Mouse (Mus musculus): ENCODE measurements around the gene Etnk2.

The Etnk2 gene

GRCm38 (mm10) chr1:133363276-133364021, at the start of gene Etnk2:
Gene Etnk2 (plus strand): TSS chr1:133363572.
- peaks cover 40% of the 10 kb centered on the region for H3K9me3 ChIP-seq (ENCODE audit: low read length)
- H3K27me3 ChIP-seq (ENCODE audit: insufficient read depth, low read length), result peaks cover 56% of the 10 kb centered on the region
- peaks cover 55% of the 10 kb centered on the region for H3K4me1 ChIP-seq (replicated peaks; ENCODE audit: low read depth, low read length)
- 0 out of 2 replicates have a peak, but pooled peaks cover 2% of the 10 kb centered on the region for H3K36me3 ChIP-seq (ENCODE audit: insufficient read depth, low read length)
- TF ChIP-seq NANOG (IDR thresholded peaks at IDR 0.05; ENCODE audit: borderline replicate concordance, low read length) (no peak), POU5F1 (IDR thresholded peaks at IDR 0.05; ENCODE audit: borderline replicate concordance, low read length) (no peak), CTCF (conservative IDR thresholded peaks at IDR 0.05; ENCODE audit: low read length) (no peak)
- H3K4me3 ChIP-seq (replicated peaks; ENCODE audit: low read length), result peak within 1 kb of the TSS; percentile 94

GRCm38 (mm10) chr1:133314364-133314763, 49.0 kb upstream of the Etnk2 start:
- H3K4me1 ChIP-seq (replicated peaks; ENCODE audit: low read depth, low read length), result peaks cover 42% of the 10 kb centered on the region
- no peak overlapping the region for H3K4me3 ChIP-seq (replicated peaks; ENCODE audit: low read length)
- H3K36me3 ChIP-seq (ENCODE audit: insufficient read depth, low read length), result no peaks in the 10 kb centered on the region
- peak; percentile 56 for TF ChIP-seq CTCF (conservative IDR thresholded peaks at IDR 0.05; ENCODE audit: low read length)
- TF ChIP-seq POU5F1 (IDR thresholded peaks at IDR 0.05; ENCODE audit: borderline replicate concordance, low read length), result no peak
- no peak for TF ChIP-seq NANOG (IDR thresholded peaks at IDR 0.05; ENCODE audit: borderline replicate concordance, low read length)
- H3K9me3 ChIP-seq (ENCODE audit: low read length), result no peaks in the 10 kb centered on the region
- peaks cover 26% of the 10 kb centered on the region for H3K27me3 ChIP-seq (ENCODE audit: insufficient read depth, low read length)

DNA sequence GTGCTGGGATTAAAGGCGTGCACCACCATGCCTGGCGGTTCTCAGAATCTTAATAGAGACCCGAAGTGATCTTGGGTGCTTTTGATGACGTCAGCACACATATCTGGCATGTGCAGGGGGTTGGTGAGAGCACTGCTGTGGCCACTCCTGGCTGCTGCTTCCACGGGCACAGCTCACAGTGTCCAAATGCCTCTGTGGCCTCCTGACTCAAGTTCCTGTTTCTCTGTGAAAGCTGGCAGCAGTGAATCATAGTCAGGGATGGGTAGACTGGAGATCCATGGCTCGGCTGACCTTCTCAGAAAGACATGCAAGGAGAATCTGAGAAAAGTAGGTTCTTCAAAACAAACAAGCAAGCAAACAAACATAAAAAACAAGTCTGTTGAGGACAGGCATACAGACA, 47.6 kb upstream of the Etnk2 start:
- peaks cover 20% of the 10 kb centered on the region for H3K27me3 ChIP-seq (ENCODE audit: insufficient read depth, low read length)

GRCm38 (mm10) chr1:133316577-133316976, 46.8 kb upstream of the Etnk2 start:
- peak; percentile 24 for TF ChIP-seq CTCF (conservative IDR thresholded peaks at IDR 0.05; ENCODE audit: low read length)
- TF ChIP-seq POU5F1 (IDR thresholded peaks at IDR 0.05; ENCODE audit: borderline replicate concordance, low read length), result no peak
- no peaks in the 10 kb centered on the region for H3K9me3 ChIP-seq (ENCODE audit: low read length)

More for the DNA sequence above, 47.6 kb upstream of the Etnk2 start:
- Histone ChIP-seq H3K36me3 (ENCODE audit: insufficient read depth, low read length) (no peaks in the 10 kb centered on the region), H3K4me1 (replicated peaks; ENCODE audit: low read depth, low read length) (peaks cover 34% of the 10 kb centered on the region), H3K9me3 (ENCODE audit: low read length) (no peaks in the 10 kb centered on the region), H3K4me3 (replicated peaks; ENCODE audit: low read length) (no peak overlapping the region)
- TF ChIP-seq NANOG (IDR thresholded peaks at IDR 0.05; ENCODE audit: borderline replicate concordance, low read length), result no peak
- no peak for TF ChIP-seq POU5F1 (IDR thresholded peaks at IDR 0.05; ENCODE audit: borderline replicate concordance, low read length)
- no peak for TF ChIP-seq CTCF (conservative IDR thresholded peaks at IDR 0.05; ENCODE audit: low read length)

DNA sequence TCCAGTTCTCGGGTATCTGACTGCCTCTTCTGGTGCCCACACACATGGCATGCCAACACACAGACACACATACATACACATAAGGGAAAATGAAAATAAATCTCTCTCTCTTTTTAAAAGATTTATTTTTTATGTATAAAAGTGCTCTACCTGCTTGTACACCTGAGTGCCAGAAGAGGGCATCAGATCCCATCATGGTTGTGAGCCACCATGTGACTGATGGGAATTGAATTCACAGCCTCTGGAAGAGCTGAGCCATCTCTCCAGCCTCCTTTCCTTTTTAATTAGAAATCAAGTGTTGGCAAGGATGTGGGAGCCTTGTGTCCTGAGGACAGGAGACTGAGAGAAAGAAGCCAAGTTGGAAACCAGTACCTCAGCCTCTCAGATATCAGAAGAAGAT, 46.2 kb upstream of the Etnk2 start:
- TF ChIP-seq NANOG (IDR thresholded peaks at IDR 0.05; ENCODE audit: borderline replicate concordance, low read length), result no peak
- TF ChIP-seq CTCF (conservative IDR thresholded peaks at IDR 0.05; ENCODE audit: low read length), result peak; percentile 44
- no peaks in the 10 kb centered on the region for H3K36me3 ChIP-seq (ENCODE audit: insufficient read depth, low read length)
- H3K4me1 ChIP-seq (replicated peaks; ENCODE audit: low read depth, low read length), result peaks cover 20% of the 10 kb centered on the region; the same call in 1 of the 2 replicates
- H3K9me3 ChIP-seq (ENCODE audit: low read length), result no peaks in the 10 kb centered on the region
- H3K4me3 ChIP-seq (replicated peaks; ENCODE audit: low read length), result no peak overlapping the region
- H3K27me3 ChIP-seq (ENCODE audit: insufficient read depth, low read length), result peaks cover 8% of the 10 kb centered on the region; the same call in 1 of the 2 replicates

More at GRCm38 (mm10) chr1:133316577-133316976, 46.8 kb upstream of the Etnk2 start:
- Histone ChIP-seq H3K36me3 (ENCODE audit: insufficient read depth, low read length) (no peaks in the 10 kb centered on the region), H3K27me3 (ENCODE audit: insufficient read depth, low read length) (peaks cover 13% of the 10 kb centered on the region), H3K4me3 (replicated peaks; ENCODE audit: low read length) (no peak overlapping the region), H3K4me1 (replicated peaks; ENCODE audit: low read depth, low read length) (peaks cover 26% of the 10 kb centered on the region)

GRCm38 (mm10) chr1:133321267-133321925, 42.0 kb upstream of the Etnk2 start, which contains the start of gene Kiss1:
Gene Kiss1 (plus strand): TSS chr1:133321875.
- TF ChIP-seq POU5F1 (IDR thresholded peaks at IDR 0.05; ENCODE audit: borderline replicate concordance, low read length) (no peak), NANOG (IDR thresholded peaks at IDR 0.05; ENCODE audit: borderline replicate concordance, low read length) (no peak), CTCF (conservative IDR thresholded peaks at IDR 0.05; ENCODE audit: low read length) (no peak)
- Histone ChIP-seq H3K4me1 (replicated peaks; ENCODE audit: low read depth, low read length) (peaks cover 21% of the 10 kb centered on the region), H3K36me3 (ENCODE audit: insufficient read depth, low read length) (no peaks in the 10 kb centered on the region), H3K9me3 (ENCODE audit: low read length) (no peaks in the 10 kb centered on the region), H3K27me3 (ENCODE audit: insufficient read depth, low read length) (no peaks in the 10 kb centered on the region), H3K4me3 (replicated peaks; ENCODE audit: low read length) (no peak within 1 kb of the TSS)

DNA sequence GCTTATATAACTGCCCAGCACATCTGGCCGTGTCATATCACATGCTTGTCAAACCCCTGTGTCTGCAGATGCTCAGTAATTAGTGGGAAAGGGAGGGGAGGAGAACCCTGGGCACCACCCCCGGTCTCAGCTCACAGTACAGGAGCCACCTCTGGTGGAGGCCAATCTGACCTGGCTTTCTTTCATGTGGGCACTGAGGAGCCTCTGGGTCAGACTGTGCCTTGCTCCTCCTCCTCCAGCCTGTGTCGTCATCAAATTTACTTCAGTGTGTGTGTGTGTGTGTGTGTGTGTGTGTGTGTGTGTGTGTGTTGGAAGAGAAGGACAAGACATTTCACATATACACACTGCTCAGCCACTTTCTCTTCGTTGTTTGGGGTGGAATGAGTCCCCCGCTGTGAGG, 40.0 kb upstream of the Etnk2 start:
- no peak overlapping the region for H3K4me3 ChIP-seq (replicated peaks; ENCODE audit: low read length)
- H3K27me3 ChIP-seq (ENCODE audit: insufficient read depth, low read length), result peaks cover 6% of the 10 kb centered on the region
- H3K4me1 ChIP-seq (replicated peaks; ENCODE audit: low read depth, low read length), result peaks cover 23% of the 10 kb centered on the region
- no peaks in the 10 kb centered on the region for H3K36me3 ChIP-seq (ENCODE audit: insufficient read depth, low read length)
- no peak for TF ChIP-seq POU5F1 (IDR thresholded peaks at IDR 0.05; ENCODE audit: borderline replicate concordance, low read length)
- TF ChIP-seq NANOG (IDR thresholded peaks at IDR 0.05; ENCODE audit: borderline replicate concordance, low read length), result no peak
- TF ChIP-seq CTCF (conservative IDR thresholded peaks at IDR 0.05; ENCODE audit: low read length), result no peak
- H3K9me3 ChIP-seq (ENCODE audit: low read length), result no peaks in the 10 kb centered on the region

- TF ChIP-seq CTCF (conservative IDR thresholded peaks at IDR 0.05; ENCODE audit: low read length) (no peak), NANOG (IDR thresholded peaks at IDR 0.05; ENCODE audit: borderline replicate concordance, low read length) (no peak), POU5F1 (IDR thresholded peaks at IDR 0.05; ENCODE audit: borderline replicate concordance, low read length) (no peak)
- Histone ChIP-seq H3K36me3 (ENCODE audit: insufficient read depth, low read length) (no peaks in the 10 kb centered on the region), H3K27me3 (ENCODE audit: insufficient read depth, low read length) (peaks cover 27% of the 10 kb centered on the region), H3K4me3 (replicated peaks; ENCODE audit: low read length) (no peak overlapping the region), H3K4me1 (replicated peaks; ENCODE audit: low read depth, low read length) (peaks cover 18% of the 10 kb centered on the region), H3K9me3 (ENCODE audit: low read length) (no peaks in the 10 kb centered on the region)
Observed at GRCm38 (mm10) chr1:133325951-133326350, 37.4 kb upstream of the Etnk2 start.

Measured in E14TG2a.4 (cell line).